Comparison of ENCODE assay signal across 23 mouse cellular contexts in the genomic region with DNA sequence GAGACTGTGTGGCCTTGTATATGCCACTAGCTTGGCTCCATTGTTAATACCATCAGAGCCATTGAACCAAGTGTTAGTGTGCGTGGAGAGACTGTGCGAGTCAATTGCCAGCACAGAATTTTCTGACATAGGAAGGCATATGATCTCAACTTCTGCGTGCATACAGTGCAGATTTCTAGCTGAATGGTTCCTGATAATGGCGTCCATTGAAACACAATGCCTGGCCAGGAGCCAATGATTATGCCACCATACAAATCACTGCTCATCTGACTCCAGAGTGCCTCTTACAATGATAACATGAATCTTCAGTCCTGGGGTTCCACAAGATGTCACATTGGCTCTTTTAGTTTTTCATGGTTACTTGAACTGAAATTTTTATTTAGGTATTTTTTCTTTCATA. TPM values are rescaled to one million over a fixed set of nuclear protein-coding genes. Genes with fewer than 3 reads are reported as not detected.
DNase-seq lines count a peak whose midpoint lies in the region; ATAC-seq and TF ChIP-seq lines count a peak whose summit lies in the region.
"Had no signal": no experiment of that assay in that cellular context is flagged by ENCODE, and none has a peak within 500 bp of the region (broad histone marks: within the 10 kb centered on the region; RNA-seq: fewer than 3 reads in every experiment).

No protein-coding gene starts in this region.

- peak; percentile 82 for DNase-seq in left cerebral cortex, postnatal 4 days
- DNase-seq in left cerebral cortex, postnatal 36 days (ENCODE audit: low spot score in 2 of 2): no peak
- peak; percentile 56 to 65 for DNase-seq in cerebellum, adult 2 months
- DNase-seq in cerebellum, adult 9-11 months: peak; percentile 60
- no peak for DNase-seq in gastrocnemius, postnatal 25 days
- no peak for DNase-seq in heart, embryonic 10.5 days (ENCODE audit: low spot score)
- DNase-seq: adrenal gland, adult 8-10 months; gastrocnemius, postnatal 14 days; kidney, adult 8-10 months; kidney, postnatal 14 days; liver; right cerebral cortex, postnatal 25 days; thymus, postnatal 36 days had no signal

- peaks cover 14% of the 10 kb centered on the region for H3K4me1 ChIP-seq in cerebellum, adult 2 months (ENCODE audit: control insufficient read depth, insufficient read depth, low read length)
- H3K4me1 ChIP-seq in hindbrain, embryonic 16.5 days (ENCODE audit: control insufficient read depth, insufficient read depth, low read depth, low read length): no peaks in the 10 kb centered on the region; the same call in 1 of the 2 replicates
- peaks cover 3% of the 10 kb centered on the region; the same call in 1 of the 2 replicates for H3K4me1 ChIP-seq in heart, embryonic 10.5 days

- H3K27me3 ChIP-seq in cerebellum, adult 2 months (ENCODE audit: control insufficient read depth, insufficient read depth, low read length): no peaks in the 10 kb centered on the region
- no peaks in the 10 kb centered on the region for H3K27me3 ChIP-seq in hindbrain, embryonic 16.5 days (replicated peaks; ENCODE audit: control insufficient read depth, insufficient read depth, low read length)
- H3K27me3 ChIP-seq in heart, embryonic 10.5 days (ENCODE audit: insufficient read depth, poor library complexity, severe bottlenecking): peaks cover 8% of the 10 kb centered on the region

- intact Hi-C loops in left cerebral cortex, postnatal 4 days (cut with DNase I): no loop called here
- intact Hi-C loops in left cerebral cortex, postnatal 36 days (cut with DNase I): no loop called here

- H3K4me2 ChIP-seq in hindbrain, embryonic 16.5 days (ENCODE audit: low read length): no peak overlapping the region
- H3K4me2 ChIP-seq: forebrain, embryonic 13.5 days; neural tube, embryonic 12.5 days had no signal

- no peak overlapping the region for H3K4me3 ChIP-seq in cerebellum, adult 2 months (replicated peaks; ENCODE audit: insufficient read depth, low read depth, low read length)
- H3K4me3 ChIP-seq in hindbrain, embryonic 16.5 days (ENCODE audit: low read length): no peak overlapping the region
- no peak overlapping the region for H3K4me3 ChIP-seq in heart, embryonic 10.5 days
- H3K4me3 ChIP-seq: erythroblast, embryonic 14.5 days; forebrain, embryonic 13.5 days; megakaryocyte, embryonic 14.5 days; neural tube, embryonic 12.5 days had no signal

- no peak for TF ChIP-seq CTCF in cerebellum, adult 2 months (IDR thresholded peaks at IDR 0.05; ENCODE audit: borderline replicate concordance, insufficient read depth, low read depth, low read length)

- 20% methylated on average over 4 of the region's 4 CpGs for WGBS in cerebellum, adult 2 months
- 39% methylated on average over 4 of the region's 4 CpGs for WGBS in hindbrain, embryonic 16.5 days
- 70% methylated on average over 4 of the region's 4 CpGs for WGBS in heart, embryonic 10.5 days

- ATAC-seq in hindbrain, embryonic 16.5 days: peak; percentile 45; the same call in 1 of the 2 replicates
- ATAC-seq: forebrain, embryonic 13.5 days; lung, postnatal 0 days had no signal

- TF ChIP-seq POLR2A in cerebellum, adult 2 months (IDR thresholded peaks at IDR 0.05; ENCODE audit: borderline replicate concordance, insufficient read depth, low read length): no peak

- no peak overlapping the region for H3K9ac ChIP-seq in hindbrain, embryonic 16.5 days (ENCODE audit: low read depth, low read length)
- H3K9ac ChIP-seq: forebrain, embryonic 13.5 days; neural tube, embryonic 12.5 days had no signal

- H3K36me3 ChIP-seq in hindbrain, embryonic 16.5 days (ENCODE audit: control insufficient read depth, insufficient read depth, low read length): no peaks in the 10 kb centered on the region
- H3K36me3 ChIP-seq in heart, embryonic 10.5 days: no peaks in the 10 kb centered on the region
- H3K36me3 ChIP-seq: neural tube, embryonic 12.5 days had no signal

- no peaks in the 10 kb centered on the region for H3K9me3 ChIP-seq in hindbrain, embryonic 16.5 days (ENCODE audit: control insufficient read depth, low read length)
- no peaks in the 10 kb centered on the region for H3K9me3 ChIP-seq in heart, embryonic 10.5 days
- H3K9me3 ChIP-seq: forebrain, embryonic 13.5 days; megakaryocyte, embryonic 14.5 days; neural tube, embryonic 12.5 days had no signal

- peak overlapping the region; percentile 26 for H3K27ac ChIP-seq in cerebellum, adult 2 months (ENCODE audit: insufficient read depth, low read length)
- H3K27ac ChIP-seq in hindbrain, embryonic 16.5 days (ENCODE audit: low read depth, low read length): no peak overlapping the region
- H3K27ac ChIP-seq in heart, embryonic 10.5 days: no peak overlapping the region
- H3K27ac ChIP-seq: forebrain, embryonic 13.5 days; neural tube, embryonic 12.5 days had no signal

RNA-seq across cellular contexts. Expression of a gene that starts 7.2 kb away (rescaled TPM):
- 10 to 100 TPM; 25.9 to 27.8 TPM for total RNA-seq in left cerebral cortex, postnatal 4 days (2021)
- total RNA-seq in left cerebral cortex, postnatal 36 days (2021): 10 to 100 TPM; 14.6 to 18.9 TPM
- 240 and 303 TPM in 2 replicates for polyA plus RNA-seq in cerebellum, adult 2 months (2012; rRNA removed)
- polyA plus RNA-seq in hindbrain, embryonic 16.5 days (2015; fragmentation: Nextera tagmentation; extraction: Ambion mirVana): 42.8 and 49.2 TPM in 2 replicates
- not detected for total RNA-seq in gastrocnemius, postnatal 25 days (2021)
- 0.25 and 0.57 TPM in 2 replicates for polyA plus RNA-seq in heart, embryonic 10.5 days (2016; fragmentation: Nextera tagmentation; extraction: Ambion mirVana)
- total RNA-seq: adrenal gland, adult 8-10 months; common myeloid progenitor, adult 5-6 weeks; heart, adult 8-10 months had no signal
- polyA plus RNA-seq: erythroblast, embryonic 14.5 days; heart, postnatal 0 days; lung, postnatal 0 days; spleen, adult 2 months had no signal

RNA-seq across cellular contexts. Expression of a gene that starts 7.2 kb away (rescaled TPM):
- 1 to 10 TPM; 1.4 to 1.9 TPM for total RNA-seq in left cerebral cortex, postnatal 4 days (2021)
- total RNA-seq in left cerebral cortex, postnatal 36 days (2021): 1 to 10 TPM; 3.0 to 6.7 TPM
- polyA plus RNA-seq in cerebellum, adult 2 months (2012; rRNA removed): 13.1 and 17.8 TPM in 2 replicates
- polyA plus RNA-seq in hindbrain, embryonic 16.5 days (2015; fragmentation: Nextera tagmentation; extraction: Ambion mirVana): 2.1 and 2.6 TPM in 2 replicates
- 1 to 10 TPM in 1 of 2 experiments, not detected in 1; 1.2 TPM for total RNA-seq in gastrocnemius, postnatal 25 days (2021)
- polyA plus RNA-seq in heart, embryonic 10.5 days (2016; fragmentation: Nextera tagmentation; extraction: Ambion mirVana): 0.15 and 1.5 TPM in 2 replicates

Comparison
In these comparisons a context has a peak if more than half of its experiments do, and no peak if none do; other contexts are left out.
1. DNase-seq: peak in left cerebral cortex, postnatal 4 days (single experiment), cerebellum, adult 2 months (2 of 2) and cerebellum, adult 9-11 months (single experiment); none in left cerebral cortex, postnatal 36 days (0 of 2), gastrocnemius, postnatal 25 days (single experiment) and heart, embryonic 10.5 days (single experiment).
2. RNA of a gene that starts 7.2 kb away (total RNA-seq): 25.9 to 27.8 TPM in left cerebral cortex, postnatal 4 days and 14.6 to 18.9 TPM in left cerebral cortex, postnatal 36 days; not detected in gastrocnemius, postnatal 25 days; every median in the first group is over 10 times any median in the second.